Mouse (Mus musculus) heart, embryonic 13.5 days (tissue): ENCODE results near the gene Tlr2. TPM values are rescaled to one million over a fixed set of nuclear protein-coding genes. Genes with fewer than 3 reads are reported as not detected.
A peak's percentile ranks its signal among the peaks of the same experiment; 100 is the strongest.

Experiments used
- ATAC-seq: fragments of 200-750 bp; cut with Nextera tagmentation; 2 replicates; pipeline ENCODE4 v1.8.0; 2017; ENCODE audit warnings: moderate TSS enrichment; ENCODE audit not compliant: insufficient number of reproducible peaks, low FRiP score, low TSS enrichment; ENCODE audit errors: extremely low read depth
- H3K27ac ChIP-seq: fragments of 300-500 bp; sonication (generic); replicated peaks from 2 replicates; pipeline ENCODE4 v1.5.1; 2015; ENCODE audit warnings: moderate library complexity, mild to moderate bottlenecking, inconsistent platforms
- H3K27me3 ChIP-seq: fragments of 300-500 bp; sonication (generic); replicated peaks from 2 replicates; pipeline ENCODE4 v1.6.1; 2015; ENCODE audit warnings: mild to moderate bottlenecking, inconsistent platforms
- H3K36me3 ChIP-seq: fragments of 300-500 bp; sonication (generic); 2 replicates; pipeline ENCODE4 v1.6.1; 2015; ENCODE audit warnings: mild to moderate bottlenecking, inconsistent platforms
- H3K4me1 ChIP-seq: fragments of 300-500 bp; sonication (generic); 2 replicates; pipeline ENCODE4 v1.6.1; 2015; ENCODE audit warnings: inconsistent platforms
- H3K4me2 ChIP-seq: fragments of 300-500 bp; sonication (generic); 2 replicates; pipeline ENCODE4 v1.6.1; 2015; ENCODE audit warnings: inconsistent platforms, mild to moderate bottlenecking, moderate library complexity
- H3K4me3 ChIP-seq: fragments of 300-500 bp; sonication (generic); 2 replicates; pipeline ENCODE4 v1.5.1; 2015; ENCODE audit warnings: moderate library complexity, mild to moderate bottlenecking, inconsistent platforms
- H3K9ac ChIP-seq: fragments of 300-500 bp; sonication (generic); 2 replicates; pipeline ENCODE4 v1.6.1; 2015; ENCODE audit warnings: inconsistent platforms, mild to moderate bottlenecking, moderate library complexity
- H3K9me3 ChIP-seq: fragments of 300-500 bp; sonication (generic); 2 replicates; pipeline ENCODE4 v1.6.1; 2016; ENCODE audit warnings: inconsistent platforms
- WGBS: fragments of 180-500 bp; shearing (Covaris S2); methylation state at CpG from one replicate; pipeline ENCODE4 v1.1.7; 2015; ENCODE audit warnings: mixed read lengths; 5-methylcytosine and 5-hydroxymethylcytosine counted together
- polyA plus RNA-seq: library from polyadenylated mRNA; unstranded; fragments of >200 nt; fragmentation: Nextera tagmentation; extraction: Ambion mirVana; gene quantifications from 2 replicates; pipeline ENCODE4 v1.2.1, GENCODE M21; 2015

The Tlr2 gene
- polyA plus RNA-seq, 1 experiment from 2014 or later: 3.4 TPM

DNA sequence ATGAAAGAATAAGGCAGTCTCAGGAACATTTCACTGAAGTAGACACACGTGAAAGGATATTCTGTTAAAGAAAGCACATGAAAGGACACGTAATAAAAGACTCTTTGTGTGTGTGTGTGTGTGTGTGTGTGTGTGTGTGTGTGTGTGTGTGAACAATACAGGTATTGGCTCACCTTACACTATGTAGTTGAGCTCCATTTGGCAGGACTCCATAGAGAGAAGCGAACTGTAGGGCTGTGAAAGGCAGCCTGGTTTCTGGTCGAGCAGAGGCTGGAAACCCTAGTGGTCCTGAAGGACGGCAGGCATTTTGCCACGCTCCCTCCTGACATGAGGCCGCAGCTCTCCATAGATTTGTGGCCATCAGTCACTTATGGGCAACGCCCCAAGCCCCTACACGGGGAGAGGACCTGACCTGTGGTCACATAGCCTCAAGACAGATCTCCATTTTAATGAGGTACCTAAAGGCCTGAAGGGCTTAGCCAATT lies 22.5 kb upstream of the Tlr2 start:
- peaks cover 16% of the 10 kb centered on the region for H3K4me1 ChIP-seq
- no peaks in the 10 kb centered on the region for H3K9me3 ChIP-seq
- no peak overlapping the region for H3K4me2 ChIP-seq
- H3K36me3 ChIP-seq: no peaks in the 10 kb centered on the region
- WGBS: 78% methylated on average over 9 of the region's 9 CpGs
- no peak overlapping the region for H3K4me3 ChIP-seq
- no peak for ATAC-seq
- H3K27ac ChIP-seq: no peak overlapping the region
- no peaks in the 10 kb centered on the region for H3K27me3 ChIP-seq
- no peak overlapping the region for H3K9ac ChIP-seq

DNA sequence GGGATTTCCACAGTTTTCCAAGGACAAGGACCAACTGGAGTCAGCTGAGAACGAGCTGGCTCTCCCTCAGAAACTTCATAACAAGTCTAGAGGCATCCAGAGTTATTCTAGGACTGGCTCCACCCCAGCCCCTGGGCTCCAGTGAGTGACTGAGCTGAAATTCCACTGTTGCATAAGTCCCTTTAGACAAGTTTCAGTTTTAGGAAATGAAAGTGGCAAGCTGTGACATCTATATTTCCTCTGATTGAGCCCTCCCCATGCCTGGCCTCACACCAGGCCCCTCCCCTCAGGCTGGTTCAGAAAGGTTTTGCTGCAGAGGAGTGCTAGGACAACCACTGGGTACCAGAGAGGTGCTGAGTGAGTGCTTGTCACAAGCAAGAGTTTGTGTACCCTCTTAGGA lies 21.4 kb upstream of the Tlr2 start:
- Histone ChIP-seq H3K9ac (no peak overlapping the region), H3K27ac (peak overlapping the region; percentile 61), H3K27me3 (no peaks in the 10 kb centered on the region), H3K4me3 (peak overlapping the region; percentile 9; the same call in 1 of the 2 replicates), H3K9me3 (no peaks in the 10 kb centered on the region), H3K4me1 (peaks cover 16% of the 10 kb centered on the region), H3K36me3 (no peaks in the 10 kb centered on the region), H3K4me2 (peak overlapping the region; percentile 38)
- ATAC-seq: no peak; the same call in 1 of the 2 replicates
- WGBS: 6% methylated on average over 1 of the region's 1 CpGs

DNA sequence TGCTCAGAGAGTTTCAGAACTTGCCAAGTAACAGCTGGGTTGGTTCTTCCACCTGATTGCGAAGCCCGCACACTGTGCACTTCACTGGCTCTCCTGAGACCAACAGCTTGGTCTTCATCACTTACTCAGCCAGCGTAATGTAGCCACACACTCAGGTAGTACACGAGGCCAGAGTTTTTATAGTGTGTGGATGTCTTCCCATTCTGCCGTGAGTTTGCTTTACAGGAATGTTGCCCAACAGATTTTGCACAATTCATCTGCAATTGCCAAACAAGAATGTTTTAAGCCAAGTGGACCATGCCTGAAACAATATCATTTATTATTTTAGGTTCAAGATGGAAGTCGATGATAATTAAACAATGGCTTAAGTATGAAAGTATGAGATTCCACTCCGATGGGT lies 18.0 kb upstream of the Tlr2 start:
- no peak for ATAC-seq
- Histone ChIP-seq H3K36me3 (no peaks in the 10 kb centered on the region), H3K9ac (no peak overlapping the region), H3K9me3 (no peaks in the 10 kb centered on the region), H3K27me3 (no peaks in the 10 kb centered on the region), H3K4me2 (no peak overlapping the region), H3K4me3 (no peak overlapping the region), H3K27ac (no peak overlapping the region), H3K4me1 (peaks cover 16% of the 10 kb centered on the region)
- WGBS: 86% methylated on average over 7 of the region's 7 CpGs

DNA sequence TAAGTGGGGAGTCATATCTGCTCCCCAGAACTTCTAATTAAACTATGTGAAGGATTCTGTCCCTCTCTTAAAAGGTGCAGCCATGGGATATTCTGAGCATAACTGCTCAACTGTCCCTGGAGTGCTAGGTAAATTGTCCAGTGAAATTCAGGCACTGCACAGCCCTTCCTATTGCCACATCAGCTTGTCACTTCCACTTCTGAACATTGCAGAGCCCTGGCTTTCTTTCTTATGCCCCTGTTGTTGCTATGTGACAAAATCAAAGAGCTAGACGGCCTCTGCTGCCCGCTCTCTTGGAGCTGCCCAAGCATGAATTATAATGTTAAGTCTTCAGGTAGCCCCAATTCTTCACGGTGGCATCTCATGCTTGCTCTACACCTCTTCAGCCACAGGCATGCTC lies 17.5 kb upstream of the Tlr2 start:
- Histone ChIP-seq H3K36me3 (no peaks in the 10 kb centered on the region), H3K27me3 (no peaks in the 10 kb centered on the region), H3K4me3 (no peak overlapping the region), H3K9me3 (no peaks in the 10 kb centered on the region), H3K4me2 (no peak overlapping the region), H3K27ac (no peak overlapping the region), H3K9ac (no peak overlapping the region), H3K4me1 (peaks cover 16% of the 10 kb centered on the region)
- ATAC-seq: no peak
- WGBS: 76% methylated on average over 3 of the region's 3 CpGs

DNA sequence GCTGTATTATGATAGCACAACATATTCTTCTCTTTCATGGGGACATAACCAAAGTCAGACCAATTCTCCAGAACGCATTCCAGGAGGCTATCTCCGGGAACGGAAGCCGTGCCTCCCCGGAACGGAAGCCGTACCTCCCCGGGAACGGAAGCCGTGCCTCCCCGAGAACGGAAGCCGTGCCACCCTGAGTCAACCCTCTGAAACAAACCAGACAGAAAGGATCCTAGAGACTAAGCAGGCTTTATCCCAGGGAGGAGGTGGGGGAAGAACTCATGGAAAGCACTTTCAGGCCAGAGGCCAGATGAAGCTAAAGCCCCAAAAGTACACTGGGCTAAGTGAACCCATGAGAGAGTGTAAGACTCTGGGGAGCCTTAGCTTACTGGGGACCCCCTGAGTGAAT lies 16.1 kb upstream of the Tlr2 start:
- WGBS: 83% methylated on average over 13 of the region's 13 CpGs
- Histone ChIP-seq H3K27ac (no peak overlapping the region), H3K4me1 (peaks cover 6% of the 10 kb centered on the region), H3K4me2 (no peak overlapping the region), H3K9me3 (no peaks in the 10 kb centered on the region), H3K9ac (no peak overlapping the region), H3K36me3 (no peaks in the 10 kb centered on the region), H3K4me3 (no peak overlapping the region), H3K27me3 (no peaks in the 10 kb centered on the region)
- ATAC-seq: no peak

DNA sequence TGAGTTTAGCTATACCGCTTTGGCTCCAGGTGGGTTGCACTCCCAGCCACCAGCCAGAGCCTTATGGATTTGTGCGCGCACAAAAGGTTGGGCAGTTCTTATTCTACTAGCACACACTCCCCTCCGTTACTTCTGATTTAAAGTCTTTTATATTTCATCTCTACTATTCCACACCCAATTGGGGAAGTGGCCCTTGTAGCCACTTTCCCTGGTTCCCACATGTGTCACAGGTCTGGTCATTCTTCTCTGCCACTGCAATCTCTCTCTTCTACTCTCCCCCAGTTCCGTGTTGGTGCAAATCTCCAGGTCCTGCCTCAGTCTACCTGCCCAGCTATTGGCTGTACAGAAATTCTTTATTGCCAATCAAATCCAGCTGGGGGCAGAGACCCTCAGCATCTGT lies 14.1 kb upstream of the Tlr2 start:
- Histone ChIP-seq H3K9me3 (no peaks in the 10 kb centered on the region), H3K4me2 (no peak overlapping the region), H3K27me3 (no peaks in the 10 kb centered on the region), H3K27ac (no peak overlapping the region), H3K9ac (no peak overlapping the region), H3K4me1 (no peaks in the 10 kb centered on the region), H3K36me3 (no peaks in the 10 kb centered on the region), H3K4me3 (no peak overlapping the region)
- no peak for ATAC-seq
- WGBS: 81% methylated on average over 5 of the region's 5 CpGs

DNA sequence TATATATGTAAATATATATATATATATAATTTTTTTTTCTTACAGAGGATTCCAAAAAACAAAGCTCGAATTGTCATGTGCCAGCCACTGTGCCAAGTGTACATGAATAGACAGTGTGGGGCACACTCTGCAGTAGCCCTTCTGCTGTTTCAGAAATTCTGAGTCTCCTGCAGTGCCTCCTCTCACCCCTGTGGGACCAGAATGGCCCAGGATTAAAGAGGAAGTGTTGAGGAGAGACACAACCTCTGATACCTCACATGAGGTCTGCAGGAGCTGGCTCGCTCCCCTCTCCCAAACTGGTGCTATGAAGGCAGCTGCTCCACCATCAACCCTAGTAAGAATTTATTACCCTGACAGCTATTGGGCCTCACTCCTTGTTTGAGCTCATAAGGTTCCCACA lies 7.8 kb upstream of the Tlr2 start:
- no peak for ATAC-seq
- H3K27me3 ChIP-seq: no peaks in the 10 kb centered on the region
- no peaks in the 10 kb centered on the region for H3K9me3 ChIP-seq
- no peaks in the 10 kb centered on the region for H3K36me3 ChIP-seq
- H3K4me3 ChIP-seq: no peak overlapping the region
- H3K4me2 ChIP-seq: no peak overlapping the region
- 77% methylated on average over 2 of the region's 2 CpGs for WGBS
- no peak overlapping the region for H3K9ac ChIP-seq
- no peak overlapping the region for H3K27ac ChIP-seq
- H3K4me1 ChIP-seq: peaks cover 7% of the 10 kb centered on the region; the same call in 1 of the 2 replicates

DNA sequence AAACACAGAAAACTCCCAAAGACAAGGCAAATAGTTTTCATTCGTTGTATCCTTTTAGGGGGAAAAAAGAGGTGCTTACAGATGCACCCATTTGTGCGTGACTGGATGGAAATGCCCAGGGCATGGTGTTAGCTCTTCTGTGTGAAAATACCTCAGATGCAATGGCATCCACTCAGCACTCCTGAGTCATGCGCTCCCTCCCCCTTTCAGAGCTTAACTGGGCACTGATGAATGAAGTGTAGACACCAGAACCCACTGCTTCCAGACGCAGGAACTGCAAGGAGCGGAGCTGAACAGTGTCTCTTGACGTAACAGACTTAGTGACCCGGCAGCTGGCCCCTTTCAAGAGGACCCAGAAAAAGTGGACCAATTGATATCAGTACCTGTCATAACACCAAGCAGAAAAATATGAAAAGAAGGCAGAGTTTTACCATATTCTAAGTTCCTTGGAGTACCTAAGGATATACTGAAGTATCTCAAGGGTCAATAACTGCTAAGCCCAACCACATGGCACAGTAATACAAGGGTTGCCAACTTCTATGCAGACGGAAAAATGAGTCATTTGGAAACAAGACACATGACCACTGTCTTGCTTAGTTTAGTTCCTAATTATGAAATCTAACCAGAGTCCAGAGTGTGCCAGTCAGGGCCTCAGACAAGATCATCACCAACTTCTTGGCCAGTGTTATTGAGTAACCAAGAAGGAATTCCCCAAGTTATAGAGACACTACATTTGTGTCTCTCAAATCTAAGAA lies 3.4 kb upstream of the Tlr2 start:
- no peak overlapping the region for H3K27ac ChIP-seq
- WGBS: 41% methylated on average over 8 of the region's 8 CpGs
- no peak for ATAC-seq
- no peak overlapping the region for H3K4me2 ChIP-seq
- no peaks in the 10 kb centered on the region for H3K27me3 ChIP-seq
- no peaks in the 10 kb centered on the region for H3K36me3 ChIP-seq
- H3K9ac ChIP-seq: no peak overlapping the region
- H3K9me3 ChIP-seq: no peaks in the 10 kb centered on the region
- no peak overlapping the region for H3K4me3 ChIP-seq
- H3K4me1 ChIP-seq: peaks cover 25% of the 10 kb centered on the region

DNA sequence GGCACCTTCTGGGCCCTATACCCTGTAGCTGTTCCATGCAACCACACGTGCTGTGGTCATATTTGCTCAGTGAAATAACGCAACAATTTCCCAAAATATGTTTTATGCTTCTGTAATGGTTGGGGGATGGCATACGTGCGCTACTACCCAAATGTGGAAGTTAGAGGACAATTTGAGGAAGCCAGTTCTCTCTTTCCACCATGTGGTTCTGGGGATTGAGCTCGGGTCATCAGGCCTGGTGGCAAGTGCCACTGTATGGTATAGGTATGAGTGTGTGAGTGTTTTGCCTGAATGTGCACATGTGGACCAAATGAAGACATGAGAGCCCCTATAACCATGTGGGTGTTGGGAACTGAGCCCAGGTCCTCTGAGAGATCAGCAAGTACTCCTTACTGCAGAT lies 2.1 kb downstream of the Tlr2 start:
- Histone ChIP-seq H3K4me2 (no peak overlapping the region), H3K9ac (no peak overlapping the region), H3K4me1 (peaks cover 18% of the 10 kb centered on the region), H3K27ac (no peak overlapping the region), H3K4me3 (no peak overlapping the region), H3K9me3 (no peaks in the 10 kb centered on the region), H3K27me3 (peaks cover 4% of the 10 kb centered on the region), H3K36me3 (no peaks in the 10 kb centered on the region)
- 84% methylated on average over 5 of the region's 5 CpGs for WGBS
- no peak for ATAC-seq

DNA sequence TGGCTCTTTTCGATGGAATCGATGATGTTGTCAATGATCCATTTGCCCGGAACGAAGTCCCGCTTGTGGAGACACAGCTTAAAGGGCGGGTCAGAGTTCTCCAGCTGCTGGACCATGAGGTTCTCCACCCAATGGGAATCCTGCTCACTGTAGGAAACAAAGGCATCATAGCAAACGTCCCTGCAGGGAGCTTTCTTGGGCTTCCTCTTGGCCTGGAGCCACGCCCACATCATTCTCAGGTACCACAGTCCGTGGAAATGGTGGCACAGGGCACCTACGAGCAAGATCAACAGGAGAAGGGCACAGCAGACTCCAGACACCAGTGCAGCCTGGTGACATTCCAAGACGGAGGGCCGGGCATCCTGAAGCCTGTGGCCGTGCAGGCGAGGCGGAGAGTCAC lies 4.9 kb downstream of the Tlr2 start:
- ATAC-seq: no peak
- Histone ChIP-seq H3K27ac (no peak overlapping the region), H3K36me3 (no peaks in the 10 kb centered on the region), H3K27me3 (peaks cover 4% of the 10 kb centered on the region), H3K4me1 (peaks cover 8% of the 10 kb centered on the region; the same call in 1 of the 2 replicates), H3K4me2 (no peak overlapping the region), H3K9me3 (no peaks in the 10 kb centered on the region), H3K4me3 (no peak overlapping the region), H3K9ac (no peak overlapping the region)
- WGBS: 79% methylated on average over 15 of the region's 15 CpGs

DNA sequence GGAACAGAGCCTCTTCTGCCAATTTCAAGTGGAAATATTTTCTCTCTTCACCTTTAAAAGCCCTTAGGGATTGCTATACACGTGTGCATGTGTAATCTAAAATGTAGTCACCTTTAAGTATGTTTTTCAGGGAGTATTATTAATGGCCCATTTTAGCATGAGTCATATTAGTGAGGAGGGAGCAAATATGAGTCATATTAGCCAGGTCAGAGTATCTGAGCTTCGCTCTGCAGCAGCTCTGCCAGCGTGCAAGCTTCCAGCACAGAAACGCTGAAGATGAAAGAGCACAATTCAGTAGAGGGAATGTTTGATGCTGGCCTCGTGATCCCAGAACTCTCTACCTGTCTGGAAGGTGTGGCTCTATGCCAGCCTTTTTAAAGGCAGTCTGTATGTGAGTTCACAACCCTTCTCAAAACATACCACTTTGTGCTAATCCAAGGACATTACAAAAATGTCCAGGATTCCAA lies 13.4 kb downstream of the Tlr2 start:
- WGBS: 49% methylated on average over 5 of the region's 5 CpGs

DNA sequence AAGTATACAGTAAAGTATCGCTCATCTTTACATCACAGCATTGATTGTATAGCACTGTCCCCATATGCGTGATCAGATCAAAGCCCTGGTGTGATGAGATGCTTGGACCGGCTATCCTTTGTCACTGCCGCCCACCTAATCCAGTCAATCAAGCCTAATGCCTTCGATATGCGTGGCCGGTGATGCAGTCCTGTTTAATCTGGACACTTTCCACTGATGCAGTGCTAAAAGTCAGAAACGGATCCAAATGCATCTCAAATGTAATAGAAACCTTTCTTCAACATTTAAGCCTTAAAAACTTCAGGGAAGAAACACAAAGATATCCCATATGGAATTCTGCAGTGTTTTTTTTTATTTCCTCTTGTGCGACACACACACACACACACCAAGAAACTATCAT lies 13.9 kb downstream of the Tlr2 start:
- Histone ChIP-seq H3K36me3 (no peaks in the 10 kb centered on the region), H3K9ac (no peak overlapping the region), H3K4me1 (peaks cover 5% of the 10 kb centered on the region; the same call in 1 of the 2 replicates), H3K27ac (no peak overlapping the region), H3K4me3 (no peak overlapping the region), H3K27me3 (no peaks in the 10 kb centered on the region), H3K4me2 (no peak overlapping the region), H3K9me3 (no peaks in the 10 kb centered on the region)
- WGBS: 75% methylated on average over 9 of the region's 9 CpGs
- ATAC-seq: no peak

More for the DNA sequence above, 13.4 kb downstream of the Tlr2 start:
- peak overlapping the region; percentile 52; the same call in 1 of the 2 replicates for H3K27ac ChIP-seq
- no peaks in the 10 kb centered on the region for H3K9me3 ChIP-seq
- H3K4me1 ChIP-seq: peaks cover 5% of the 10 kb centered on the region; the same call in 1 of the 2 replicates
- no peaks in the 10 kb centered on the region for H3K36me3 ChIP-seq
- H3K4me3 ChIP-seq: no peak overlapping the region
- ATAC-seq: no peak
- no peak overlapping the region for H3K9ac ChIP-seq
- no peaks in the 10 kb centered on the region for H3K27me3 ChIP-seq
- H3K4me2 ChIP-seq: no peak overlapping the region
